13 mouse cellular contexts compared by ENCODE assay signal in genomic region chr8:22260091-22260722, GRCm38 (mm10). TPM values are rescaled to one million over a fixed set of nuclear protein-coding genes. Genes with fewer than 3 reads are reported as not detected.
DNase-seq lines count a peak whose midpoint lies in the region.
"Had no signal": no experiment of that assay in that cellular context is flagged by ENCODE, and none has a peak within 500 bp of the region (broad histone marks: within the 10 kb centered on the region; RNA-seq: fewer than 3 reads in every experiment).

No protein-coding gene starts in this region.

- no peak overlapping the region for H3K4me3 ChIP-seq in midbrain, embryonic 10.5 days
- H3K4me3 ChIP-seq: hindbrain, embryonic 13.5 days had no signal

- H3K9me3 ChIP-seq in midbrain, embryonic 10.5 days (replicated peaks): 0 out of 2 replicates have a peak, but pooled peaks cover 6% of the 10 kb centered on the region
- H3K9me3 ChIP-seq: hindbrain, embryonic 13.5 days had no signal

- DNase-seq in adrenal gland, postnatal 14 days: peak; percentile 26
- DNase-seq in adrenal gland, adult 8-10 months: no peak
- peak; percentile 50 for DNase-seq in 416B (ENCODE audit: low read depth)
- peak; percentile 28 to 34 for DNase-seq in heart, adult 9 months (ENCODE audit: low spot score in 2 of 2)
- DNase-seq in lung, adult 18-20 months: peak; percentile 28 to 48
- no peak for DNase-seq in urinary bladder, postnatal 14 days (ENCODE audit: low spot score)
- DNase-seq in midbrain, embryonic 10.5 days (ENCODE audit: low spot score): no peak
- no peak for DNase-seq in cerebellum, adult 11 months
- DNase-seq: right cerebral cortex, adult 18-20 months had no signal

- H3K36me3 ChIP-seq in midbrain, embryonic 10.5 days: peaks cover 11% of the 10 kb centered on the region

- no peaks in the 10 kb centered on the region for H3K27me3 ChIP-seq in midbrain, embryonic 10.5 days (ENCODE audit: low read depth, poor library complexity, severe bottlenecking)
- H3K27me3 ChIP-seq: hindbrain, embryonic 13.5 days had no signal

- H3K4me1 ChIP-seq in midbrain, embryonic 10.5 days: peaks cover 14% of the 10 kb centered on the region; the same call in 1 of the 2 replicates

- WGBS in midbrain, embryonic 10.5 days: 59% methylated on average over 9 of the region's 9 CpGs

- H3K27ac ChIP-seq in midbrain, embryonic 10.5 days (replicated peaks): no peak overlapping the region
- H3K27ac ChIP-seq: hindbrain, embryonic 13.5 days had no signal

RNA-seq across cellular contexts. Expression of gene Tpte, which starts 23.0 kb away (rescaled TPM):
- not detected in 2 replicates for total RNA-seq in adrenal gland, postnatal 14 days (2021)
- not detected for total RNA-seq in adrenal gland, adult 8-10 months (2022)
- polyA plus RNA-seq in midbrain, embryonic 10.5 days (2016; fragmentation: Nextera tagmentation; extraction: Ambion mirVana): not detected in 2 replicates
- total RNA-seq: left cerebral cortex, adult 18-20 months had no signal
- polyA plus RNA-seq: embryonic facial prominence, embryonic 11.5 days; forebrain, embryonic 16.5 days; hindbrain, embryonic 13.5 days had no signal

RNA-seq across cellular contexts. Expression of gene Thsd1, which starts 33.1 kb away (rescaled TPM):
- 5.5 and 7.8 TPM in 2 replicates for total RNA-seq in adrenal gland, postnatal 14 days (2021)
- 1 to 10 TPM; 2.5 to 3.9 (median 3.2) TPM for total RNA-seq in adrenal gland, adult 8-10 months (2022)
- 9.3 and 9.9 TPM in 2 replicates for polyA plus RNA-seq in midbrain, embryonic 10.5 days (2016; fragmentation: Nextera tagmentation; extraction: Ambion mirVana)

Comparison
In these comparisons a context has a peak if more than half of its experiments do, and no peak if none do; other contexts are left out.
1. DNase-seq: peak in adrenal gland, postnatal 14 days (single experiment), 416B (single experiment), heart, adult 9 months (2 of 2) and lung, adult 18-20 months (2 of 2); none in adrenal gland, adult 8-10 months (single experiment), urinary bladder, postnatal 14 days (single experiment), midbrain, embryonic 10.5 days (single experiment) and cerebellum, adult 11 months (single experiment).